Mouse (Mus musculus) forebrain, embryonic 16.5 days (tissue): Measurements from ENCODE around the gene Gm45753. TPM values are rescaled to one million over a fixed set of nuclear protein-coding genes. Genes with fewer than 3 reads are reported as not detected.
A peak's percentile ranks its signal among the peaks of the same experiment; 100 is the strongest.

Experiments
- ATAC-seq: fragments of 200-750 bp; cut with Nextera tagmentation; 2 replicates; pipeline ENCODE4 v1.8.0; 2017; ENCODE audit warnings: mild to moderate bottlenecking, moderate library complexity
- H3K27ac ChIP-seq: fragments of 300-500 bp; sonication (generic); 2 replicates; pipeline ENCODE4 v1.5.1; 2014; ENCODE audit warnings: low read length, control low read depth
- H3K27me3 ChIP-seq: fragments of 300-500 bp; sonication (generic); replicated peaks from 2 replicates; pipeline ENCODE4 v1.6.1; 2014; ENCODE audit warnings: low read length; ENCODE audit not compliant: control insufficient read depth, insufficient read depth
- H3K36me3 ChIP-seq: fragments of 300-500 bp; sonication (generic); 2 replicates; pipeline ENCODE4 v1.6.1; 2014; ENCODE audit not compliant: control insufficient read depth, insufficient read depth
- H3K4me1 ChIP-seq: fragments of 300-500 bp; sonication (generic); replicated peaks from 2 replicates; pipeline ENCODE4 v1.6.1; 2014; ENCODE audit warnings: low read length; ENCODE audit not compliant: control insufficient read depth, insufficient read depth
- H3K4me2 ChIP-seq: fragments of 300-500 bp; sonication (generic); 2 replicates; pipeline ENCODE4 v1.6.1; 2014; ENCODE audit warnings: mild to moderate bottlenecking, low read length, control low read depth
- H3K4me3 ChIP-seq: fragments of 300-500 bp; sonication (generic); replicated peaks from 2 replicates; pipeline ENCODE4 v1.5.1; 2014; ENCODE audit warnings: mild to moderate bottlenecking, low read length, control low read depth
- H3K9ac ChIP-seq: fragments of 300-500 bp; sonication (generic); replicated peaks from 2 replicates; pipeline ENCODE4 v1.6.1; 2014; ENCODE audit warnings: low read depth, low read length, control low read depth
- H3K9me3 ChIP-seq: fragments of 300-500 bp; sonication (generic); 2 replicates; pipeline ENCODE4 v1.6.1; 2016; ENCODE audit warnings: low read length; ENCODE audit not compliant: control insufficient read depth
- WGBS: fragments of 180-500 bp; shearing (Covaris S2); extraction: QIAGEN DNeasy Blood & Tissue Kit; methylation state at CpG from one replicate; pipeline ENCODE4 v1.1.7; 2014; 5-methylcytosine and 5-hydroxymethylcytosine counted together
- polyA plus RNA-seq: library from polyadenylated mRNA; unstranded; fragments of >200 nt; fragmentation: Nextera tagmentation; extraction: Ambion mirVana; gene quantifications from 2 replicates; pipeline ENCODE4 v1.2.1, GENCODE M21; 2015

Gm45753 gene
- polyA plus RNA-seq, 1 experiment from 2014 or later = not detected

DNA sequence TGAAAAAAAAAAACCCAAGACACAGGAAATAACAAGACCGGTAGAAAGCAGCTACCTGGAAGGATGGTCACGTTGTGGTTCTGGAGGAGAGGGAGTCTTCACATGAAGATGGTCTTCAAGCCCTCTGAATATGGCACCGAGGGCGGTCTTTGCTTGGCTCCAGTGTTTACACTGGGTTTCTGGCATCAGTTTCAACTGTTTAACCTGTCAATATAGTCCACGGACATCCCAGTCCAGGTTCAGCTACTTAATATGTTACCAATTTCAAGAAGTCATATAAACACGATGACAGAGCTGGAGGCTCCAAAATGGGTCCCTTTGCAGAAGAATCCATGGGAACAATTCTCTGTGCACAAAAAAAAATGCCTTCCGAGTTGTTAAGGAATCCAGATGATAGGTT lies 13.6 kb downstream of the Gm45753 start, which contains the start of gene Klkb1:
Klkb1 (minus strand) TSS at position 173 of the 400 bp plus-strand sequence.
- Histone ChIP-seq H3K9ac (no peak within 1 kb of the TSS), H3K4me1 (no peaks in the 10 kb centered on the region)

DNA sequence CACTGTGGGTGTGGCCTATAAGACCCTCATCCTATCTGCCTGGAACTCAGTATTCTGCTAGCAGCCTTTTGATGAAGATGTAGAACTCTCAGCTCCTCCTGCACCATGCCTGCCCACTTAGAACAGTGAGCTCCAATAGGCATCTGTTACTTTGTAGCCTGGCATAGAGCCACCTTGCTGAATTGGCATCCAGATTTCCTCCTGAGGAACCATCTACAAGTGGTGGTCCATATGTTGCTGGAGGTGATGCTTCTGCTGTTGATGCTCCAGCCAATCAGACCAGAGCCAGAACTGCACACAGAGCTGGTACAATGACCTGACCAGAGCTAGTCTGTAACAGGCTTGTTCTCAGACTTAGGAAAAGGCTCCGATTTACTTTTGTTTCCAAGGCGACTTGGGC lies 16.5 kb downstream of the Gm45753 start:
- peak; percentile 86 for ATAC-seq
- WGBS = 67% methylated on average over 2 of the region's 2 CpGs
- no peaks in the 10 kb centered on the region for H3K9me3 ChIP-seq
- no peak overlapping the region for H3K9ac ChIP-seq
- H3K27me3 ChIP-seq = no peaks in the 10 kb centered on the region
- no peak overlapping the region for H3K4me3 ChIP-seq
- H3K4me1 ChIP-seq = no peaks in the 10 kb centered on the region
- no peak overlapping the region for H3K27ac ChIP-seq
- H3K36me3 ChIP-seq = no peaks in the 10 kb centered on the region
- no peak overlapping the region for H3K4me2 ChIP-seq

More for the DNA sequence above, 13.6 kb downstream of the Gm45753 start, which contains the start of gene Klkb1:
- Histone ChIP-seq H3K9me3 (no peaks in the 10 kb centered on the region), H3K27me3 (no peaks in the 10 kb centered on the region), H3K4me2 (no peak within 1 kb of the TSS), H3K4me3 (no peak within 1 kb of the TSS), H3K36me3 (no peaks in the 10 kb centered on the region), H3K27ac (no peak within 1 kb of the TSS)
- WGBS = 89% methylated on average over 7 of the region's 7 CpGs
- no peak for ATAC-seq

DNA sequence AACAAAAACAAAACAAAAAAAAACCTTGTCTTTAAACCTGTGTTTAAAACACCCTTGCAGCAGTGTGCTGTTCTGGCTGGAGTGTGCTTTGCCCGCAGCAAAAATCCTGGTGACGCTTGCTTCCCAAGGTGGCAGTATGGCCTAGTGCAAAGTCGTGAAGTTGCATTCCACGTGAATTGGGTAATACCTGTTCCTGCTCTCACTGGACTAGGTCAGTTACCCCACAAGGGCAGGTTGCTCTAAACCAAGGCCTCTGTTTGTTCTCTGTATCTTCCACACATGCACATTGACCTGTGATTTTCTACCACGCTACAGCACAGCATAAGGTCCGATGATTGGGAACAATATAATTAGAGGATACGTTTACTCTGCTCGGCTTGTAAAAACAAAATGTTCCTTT lies 26.6 kb downstream of the Gm45753 start:
- Histone ChIP-seq H3K9me3 (no peaks in the 10 kb centered on the region), H3K4me2 (no peak overlapping the region), H3K36me3 (no peaks in the 10 kb centered on the region), H3K9ac (no peak overlapping the region), H3K27me3 (no peaks in the 10 kb centered on the region), H3K4me1 (no peaks in the 10 kb centered on the region), H3K4me3 (no peak overlapping the region), H3K27ac (no peak overlapping the region)
- ATAC-seq = no peak
- 76% methylated on average over 8 of the region's 8 CpGs for whole genome bisulfite sequencing

DNA sequence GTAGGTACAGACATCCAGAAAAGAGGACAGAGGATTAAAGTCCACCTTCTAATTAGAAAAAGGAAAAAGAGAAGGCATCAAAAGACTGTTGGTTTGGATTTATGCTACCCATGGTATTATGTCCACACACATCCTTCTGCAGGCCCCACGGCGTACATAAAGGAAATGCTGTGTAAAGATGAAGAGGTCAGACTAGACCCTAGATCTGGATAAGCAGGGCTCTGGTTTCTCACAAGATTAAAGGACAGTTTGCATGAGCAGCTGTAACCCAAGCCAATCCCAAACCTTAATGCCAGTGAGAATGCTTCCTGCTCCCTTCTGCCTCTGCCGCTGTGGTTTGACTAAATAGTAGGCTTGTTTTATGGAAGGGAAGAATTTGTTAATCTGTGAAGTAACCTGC lies 30.8 kb downstream of the Gm45753 start:
- WGBS = 79% methylated on average over 3 of the region's 3 CpGs
- no peak for ATAC-seq
- Histone ChIP-seq H3K27ac (no peak overlapping the region), H3K9ac (no peak overlapping the region), H3K9me3 (no peaks in the 10 kb centered on the region), H3K27me3 (no peaks in the 10 kb centered on the region), H3K4me3 (no peak overlapping the region), H3K4me1 (no peaks in the 10 kb centered on the region), H3K4me2 (no peak overlapping the region), H3K36me3 (no peaks in the 10 kb centered on the region)

DNA sequence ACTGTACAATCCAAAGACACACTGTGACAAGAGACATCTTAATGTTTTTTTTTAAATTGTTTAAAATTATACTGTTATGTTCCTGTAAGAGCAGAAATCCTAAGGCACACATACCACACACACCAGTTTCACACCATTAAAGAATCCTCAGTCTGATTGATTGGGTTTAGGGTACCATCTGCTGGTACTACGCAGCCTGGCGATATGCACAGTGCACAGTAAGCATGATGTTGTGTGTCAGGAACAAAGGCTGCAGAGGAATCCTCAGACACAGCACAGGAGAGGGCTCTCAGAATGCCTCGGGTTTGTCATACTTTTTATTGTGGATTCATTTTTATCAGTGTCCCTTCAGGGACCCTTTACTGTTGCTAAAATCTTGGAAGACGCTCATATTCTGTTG lies 33.9 kb downstream of the Gm45753 start:
- Histone ChIP-seq H3K9me3 (no peaks in the 10 kb centered on the region), H3K27ac (no peak overlapping the region), H3K36me3 (no peaks in the 10 kb centered on the region), H3K4me3 (no peak overlapping the region), H3K4me1 (no peaks in the 10 kb centered on the region), H3K27me3 (no peaks in the 10 kb centered on the region), H3K4me2 (no peak overlapping the region), H3K9ac (no peak overlapping the region)
- WGBS = 72% methylated on average over 4 of the region's 4 CpGs
- peak; percentile 62; the same call in 1 of the 2 replicates for ATAC-seq

DNA sequence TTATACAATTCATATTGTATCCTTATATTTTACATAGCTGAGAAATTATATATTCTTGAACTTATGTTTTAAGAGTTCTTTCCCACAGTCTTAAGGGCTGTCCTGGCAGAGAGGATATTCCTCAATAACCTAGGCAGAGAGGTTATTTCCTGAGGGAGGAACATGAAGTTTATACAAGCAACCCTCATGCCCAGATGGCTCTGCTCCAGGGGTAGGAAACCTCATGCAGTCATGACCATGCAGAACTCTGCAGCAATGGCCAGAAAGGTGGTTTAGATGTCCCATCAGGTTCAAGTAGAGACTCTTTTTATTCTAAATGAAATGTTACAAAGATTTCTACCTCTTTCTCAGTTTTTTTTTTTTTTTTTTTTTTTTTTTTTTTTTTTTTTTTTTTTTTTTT lies 39.2 kb downstream of the Gm45753 start:
- Histone ChIP-seq H3K27me3 (no peaks in the 10 kb centered on the region), H3K9ac (no peak overlapping the region), H3K27ac (no peak overlapping the region), H3K4me3 (no peak overlapping the region), H3K4me2 (no peak overlapping the region), H3K36me3 (no peaks in the 10 kb centered on the region), H3K4me1 (no peaks in the 10 kb centered on the region), H3K9me3 (no peaks in the 10 kb centered on the region)
- no peak for ATAC-seq

DNA sequence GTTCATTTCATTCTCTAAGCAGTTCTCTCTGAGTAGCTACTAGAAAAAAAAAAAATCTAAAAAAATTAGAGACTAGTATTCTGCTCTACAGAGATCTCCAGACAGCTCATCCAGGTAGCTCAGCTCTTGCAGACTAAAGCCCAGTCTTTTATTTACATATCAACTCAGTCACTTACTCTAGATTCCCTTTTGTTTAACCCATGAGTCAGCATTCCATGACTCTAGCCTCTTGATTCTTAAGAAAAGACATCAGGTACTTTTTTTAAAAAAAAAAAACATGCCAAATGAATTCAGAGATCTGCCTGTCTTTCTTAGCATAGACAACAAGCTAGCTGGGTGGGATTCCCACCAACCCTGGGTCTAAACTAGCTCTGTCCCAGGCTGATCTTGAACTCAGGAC lies 39.8 kb downstream of the Gm45753 start:
- H3K4me1 ChIP-seq = no peaks in the 10 kb centered on the region
- no peak overlapping the region for H3K9ac ChIP-seq
- H3K4me2 ChIP-seq = no peak overlapping the region
- ATAC-seq = no peak
- no peaks in the 10 kb centered on the region for H3K27me3 ChIP-seq
- no peak overlapping the region for H3K4me3 ChIP-seq
- no peaks in the 10 kb centered on the region for H3K9me3 ChIP-seq
- H3K27ac ChIP-seq = no peak overlapping the region
- H3K36me3 ChIP-seq = no peaks in the 10 kb centered on the region

DNA sequence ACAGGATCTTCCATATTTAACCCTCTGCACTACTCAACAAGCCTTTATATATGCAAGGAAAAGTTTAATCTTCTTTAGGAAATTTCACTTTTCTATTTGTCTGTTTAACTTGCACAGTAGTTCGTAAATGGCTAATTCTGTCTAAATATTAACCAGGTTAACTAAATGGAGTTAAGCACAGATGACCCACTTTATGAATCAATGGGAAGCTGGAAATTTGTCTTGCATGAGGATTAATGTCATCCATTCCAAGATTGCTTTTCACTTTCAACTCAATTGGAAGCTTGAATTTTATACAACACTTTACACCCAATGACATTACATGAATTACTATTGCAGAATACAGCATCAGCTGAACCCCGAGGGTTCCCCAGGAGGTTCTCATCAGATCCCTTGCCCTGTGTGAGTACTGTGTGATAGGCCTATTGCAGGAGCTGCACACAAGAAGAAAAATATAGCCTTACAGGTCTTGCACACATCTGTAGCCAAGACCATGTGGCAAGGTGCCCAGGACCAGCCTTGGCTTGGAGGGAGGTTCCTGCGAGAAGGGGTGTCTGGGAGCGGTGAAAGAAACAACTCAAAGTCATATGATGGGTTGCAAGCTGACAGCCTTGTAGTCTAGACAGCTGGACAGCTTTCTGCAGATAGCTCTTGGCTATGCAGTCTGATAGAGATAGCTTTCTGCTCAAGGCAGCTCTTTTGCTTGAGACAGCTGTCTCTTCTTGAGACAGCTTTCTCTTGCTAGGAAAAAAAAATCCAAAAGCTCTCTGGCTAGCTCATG lies 40.5 kb downstream of the Gm45753 start:
- Histone ChIP-seq H3K36me3 (no peaks in the 10 kb centered on the region), H3K4me1 (no peaks in the 10 kb centered on the region), H3K4me2 (no peak overlapping the region), H3K9ac (no peak overlapping the region), H3K9me3 (no peaks in the 10 kb centered on the region), H3K27me3 (no peaks in the 10 kb centered on the region), H3K27ac (no peak overlapping the region), H3K4me3 (no peak overlapping the region)
- WGBS = 92% methylated on average over 4 of the region's 4 CpGs
- ATAC-seq = no peak

DNA sequence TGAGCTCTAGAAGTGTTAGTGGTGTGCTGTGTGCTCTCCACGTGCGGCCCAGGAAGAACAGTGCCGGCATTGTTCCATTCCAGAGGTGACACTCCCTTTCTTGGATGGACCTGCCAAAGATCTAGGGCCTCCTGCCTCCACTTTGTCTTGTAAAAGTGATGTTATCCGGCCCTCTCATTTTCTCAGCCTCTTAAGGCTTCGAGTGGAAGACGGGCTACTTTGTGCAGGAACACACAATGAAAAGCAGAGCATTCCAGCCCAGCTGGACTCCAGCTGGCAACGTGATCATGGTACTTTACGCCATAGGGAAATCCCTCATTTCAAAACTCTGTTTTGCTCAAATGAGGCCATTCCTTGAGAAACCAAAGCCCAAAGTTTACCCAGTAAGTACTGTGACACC lies 41.3 kb downstream of the Gm45753 start:
- H3K4me1 ChIP-seq = no peaks in the 10 kb centered on the region
- no peak for ATAC-seq
- H3K27ac ChIP-seq = no peak overlapping the region
- H3K4me3 ChIP-seq = no peak overlapping the region
- H3K9me3 ChIP-seq = no peaks in the 10 kb centered on the region
- H3K4me2 ChIP-seq = no peak overlapping the region
- H3K36me3 ChIP-seq = no peaks in the 10 kb centered on the region
- 41% methylated on average over 8 of the region's 8 CpGs for WGBS
- no peak overlapping the region for H3K9ac ChIP-seq
- H3K27me3 ChIP-seq = no peaks in the 10 kb centered on the region

DNA sequence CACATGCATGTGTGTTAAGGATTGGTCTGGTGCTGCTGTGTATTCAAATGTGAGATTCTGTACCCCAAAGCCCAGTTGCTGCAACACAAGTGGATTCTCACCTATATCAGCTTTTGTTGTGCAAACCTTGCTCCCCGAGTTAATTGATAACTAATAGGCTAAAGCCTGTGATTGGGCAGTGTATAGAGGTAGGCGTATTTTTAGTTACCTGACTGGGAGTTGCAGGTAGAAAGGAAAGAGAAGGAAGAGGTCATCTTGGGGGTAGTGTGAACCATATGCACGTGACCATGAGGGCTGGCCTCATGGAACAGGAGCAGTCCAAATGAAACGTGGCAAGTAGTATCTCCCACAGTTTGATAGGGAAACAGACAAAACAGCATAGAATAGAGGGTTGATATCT lies 43.3 kb downstream of the Gm45753 start:
- Histone ChIP-seq H3K4me3 (no peak overlapping the region), H3K27ac (no peak overlapping the region), H3K4me1 (no peaks in the 10 kb centered on the region), H3K4me2 (no peak overlapping the region), H3K9me3 (no peaks in the 10 kb centered on the region), H3K9ac (no peak overlapping the region), H3K36me3 (no peaks in the 10 kb centered on the region), H3K27me3 (no peaks in the 10 kb centered on the region)
- 89% methylated on average over 4 of the region's 4 CpGs for WGBS
- no peak for ATAC-seq
